Mouse (Mus musculus): ENCODE measurements around the gene Gm11027. TPM values are rescaled to one million over a fixed set of nuclear protein-coding genes. Genes with fewer than 3 reads are reported as not detected.
"Not testable (repeated sequence)": the region's sequence is repeated elsewhere in the genome, so short reads cannot be mapped to it uniquely, and the experiment has no call there.

Gm11027 gene
- not detected for total RNA-seq (2021)
- long read RNA-seq, experiment 1: 0 reads
- long read RNA-seq, experiment 2: 0 reads

GRCm38 (mm10) chr12:116275086-116275485 lies at the start of gene Gm11027:
Gm11027 (plus strand) TSS chr12:116275386.
- DNase-seq (ENCODE audit: low spot score in 2 of 2): not testable (repeated sequence)

GRCm38 (mm10) chr12:116226289-116227057 lies 48.7 kb upstream of the Gm11027 start:
- no peak for DNase-seq (ENCODE audit: low spot score in 2 of 2)

GRCm38 (mm10) chr12:116229451-116229850 lies 45.7 kb upstream of the Gm11027 start:
- DNase-seq (ENCODE audit: low spot score in 2 of 2): no peak

- DNase-seq (ENCODE audit: low spot score in 2 of 2): peak; percentile 40 to 61
Measured at GRCm38 (mm10) chr12:116231612-116232011, 43.6 kb upstream of the Gm11027 start.

- no peak for DNase-seq (ENCODE audit: low spot score in 2 of 2)
Measured at GRCm38 (mm10) chr12:116232061-116232460, 43.1 kb upstream of the Gm11027 start.

GRCm38 (mm10) chr12:116235356-116235755 lies 39.8 kb upstream of the Gm11027 start:
- no peak for DNase-seq (ENCODE audit: low spot score in 2 of 2)

GRCm38 (mm10) chr12:116236658-116237057 lies 38.5 kb upstream of the Gm11027 start:
- DNase-seq (ENCODE audit: low spot score in 2 of 2): no peak

- DNase-seq (ENCODE audit: low spot score in 2 of 2): no peak
Measured at GRCm38 (mm10) chr12:116238370-116238769, 36.8 kb upstream of the Gm11027 start.

- no peak for DNase-seq (ENCODE audit: low spot score in 2 of 2)
Measured at GRCm38 (mm10) chr12:116238803-116239202, 36.4 kb upstream of the Gm11027 start.

- no peak for DNase-seq (ENCODE audit: low spot score in 2 of 2)
Measured at GRCm38 (mm10) chr12:116244601-116245000, 30.6 kb upstream of the Gm11027 start.

- no peak for DNase-seq (ENCODE audit: low spot score in 2 of 2)
Measured at GRCm38 (mm10) chr12:116254652-116255051, 20.5 kb upstream of the Gm11027 start.

GRCm38 (mm10) chr12:116255636-116256035 lies 19.6 kb upstream of the Gm11027 start:
- no peak for DNase-seq (ENCODE audit: low spot score in 2 of 2)

- DNase-seq (ENCODE audit: low spot score in 2 of 2): no peak
Measured at GRCm38 (mm10) chr12:116258321-116258720, 16.9 kb upstream of the Gm11027 start.

- peak; percentile 81 to 90 for DNase-seq (ENCODE audit: low spot score in 2 of 2)
Measured at GRCm38 (mm10) chr12:116262555-116263341, 12.4 kb upstream of the Gm11027 start, which contains the start of gene Wdr60. Wdr60 (minus strand) TSS chr12:116263022.

- DNase-seq (ENCODE audit: low spot score in 2 of 2): no peak
Measured at GRCm38 (mm10) chr12:116264756-116265155, 10.4 kb upstream of the Gm11027 start.

- no peak for DNase-seq (ENCODE audit: low spot score in 2 of 2)
Measured at GRCm38 (mm10) chr12:116265275-116265674, 9.9 kb upstream of the Gm11027 start.

GRCm38 (mm10) chr12:116269450-116269849 lies 5.7 kb upstream of the Gm11027 start:
- no peak for DNase-seq (ENCODE audit: low spot score in 2 of 2)

- DNase-seq (ENCODE audit: low spot score in 2 of 2): no peak
Measured at GRCm38 (mm10) chr12:116270538-116270937, 4.6 kb upstream of the Gm11027 start.

- DNase-seq (ENCODE audit: low spot score in 2 of 2): no peak
Measured at GRCm38 (mm10) chr12:116271071-116271470, 4.1 kb upstream of the Gm11027 start.

- DNase-seq (ENCODE audit: low spot score in 2 of 2): no peak
Measured at GRCm38 (mm10) chr12:116273733-116274132, 1.5 kb upstream of the Gm11027 start.

GRCm38 (mm10) chr12:116275631-116276030 lies 445 bp downstream of the Gm11027 start:
- no peak for DNase-seq (ENCODE audit: low spot score in 2 of 2)

GRCm38 (mm10) chr12:116276961-116277360 lies 1.8 kb downstream of the Gm11027 start:
- DNase-seq (ENCODE audit: low spot score in 2 of 2): no peak
